ENCODE assay signal across 8 mouse cellular contexts in genomic region chr19:38237834-38238212, GRCm38 (mm10). TPM values are rescaled to one million over a fixed set of nuclear protein-coding genes. Genes with fewer than 3 reads are reported as not detected.
DNase-seq lines count a peak whose midpoint lies in the region; ATAC-seq and TF ChIP-seq lines count a peak whose summit lies in the region.

No protein-coding gene starts in this region.

- no peak for TF ChIP-seq CTCF in ES-Bruce4 (IDR thresholded peaks at IDR 0.05; ENCODE audit: low read depth, low read length)

- no peaks in the 10 kb centered on the region for H3K27me3 ChIP-seq in ES-Bruce4 (ENCODE audit: control insufficient read depth, insufficient read depth, low read length, poor library complexity, severe bottlenecking)
- H3K27me3 ChIP-seq in embryonic facial prominence, embryonic 15.5 days: no peaks in the 10 kb centered on the region

- no peaks in the 10 kb centered on the region for H3K4me1 ChIP-seq in ES-Bruce4 (ENCODE audit: control insufficient read depth, insufficient read depth, low read length)
- H3K4me1 ChIP-seq in embryonic facial prominence, embryonic 15.5 days: no peaks in the 10 kb centered on the region

- H3K4me3 ChIP-seq in ES-Bruce4 (ENCODE audit: low read depth, low read length): peak overlapping the region; percentile 57
- H3K4me3 ChIP-seq in embryonic facial prominence, embryonic 15.5 days (replicated peaks): no peak overlapping the region

- TF ChIP-seq EP300 in ES-Bruce4 (IDR thresholded peaks at IDR 0.05; ENCODE audit: insufficient read depth, low read depth, low read length): no peak

- ATAC-seq in cerebellum, adult (ENCODE audit: insufficient number of reproducible peaks, low FRiP score, low TSS enrichment): no peak; the same call in 1 of the 2 replicates
- ATAC-seq in embryonic facial prominence, embryonic 15.5 days (ENCODE audit: insufficient number of reproducible peaks, low FRiP score, low TSS enrichment, low read depth): peak; percentile 82
- ATAC-seq in megakaryocyte, adult 5-6 weeks (ENCODE audit: poor library complexity, severe bottlenecking): peak; percentile 59
- no peak; the same call in 1 of the 2 replicates for ATAC-seq in frontal cortex, adult (ENCODE audit: low TSS enrichment)

- peak overlapping the region; percentile 86 for H3K27ac ChIP-seq in ES-Bruce4 (ENCODE audit: insufficient read depth, low read length)
- no peak overlapping the region for H3K27ac ChIP-seq in embryonic facial prominence, embryonic 15.5 days (replicated peaks)

- no peak overlapping the region for H3K4me2 ChIP-seq in embryonic facial prominence, embryonic 15.5 days (replicated peaks)

- TF ChIP-seq POLR2A in ES-Bruce4 (IDR thresholded peaks at IDR 0.05; ENCODE audit: insufficient read depth, low read length): peak; percentile 90

- WGBS in embryonic facial prominence, embryonic 15.5 days: 46% methylated on average over 3 of the region's 3 CpGs

- DNase-seq in cerebellum, postnatal 10 days: peak; percentile 51 to 54
- DNase-seq in right cerebral cortex, adult 2 months (ENCODE audit: low spot score in 2 of 2): no peak
- no peak for DNase-seq in gastrocnemius, postnatal 4 days (ENCODE audit: low spot score in 2 of 2)

- H3K36me3 ChIP-seq in ES-Bruce4 (ENCODE audit: control insufficient read depth, insufficient read depth, low read length, poor library complexity, severe bottlenecking): no peaks in the 10 kb centered on the region
- no peaks in the 10 kb centered on the region for H3K36me3 ChIP-seq in embryonic facial prominence, embryonic 15.5 days

- no peaks in the 10 kb centered on the region for H3K9me3 ChIP-seq in ES-Bruce4 (replicated peaks; ENCODE audit: control insufficient read depth, insufficient read depth, low read length, poor library complexity, severe bottlenecking)
- no peaks in the 10 kb centered on the region for H3K9me3 ChIP-seq in embryonic facial prominence, embryonic 15.5 days (replicated peaks)

- H3K9ac ChIP-seq in ES-Bruce4 (ENCODE audit: low read depth, poor library complexity, severe bottlenecking): peak overlapping the region; percentile 30; the same call in 1 of the 2 replicates
- H3K9ac ChIP-seq in embryonic facial prominence, embryonic 15.5 days: no peak overlapping the region

RNA-seq across cellular contexts. Expression of gene Fra10ac1, which starts 13.9 kb away (rescaled TPM):
- polyA plus RNA-seq in ES-Bruce4 (2011; ENCODE audit: insufficient read depth, insufficient read length, low read depth, missing spikeins): 46.0 and 48.1 TPM in 2 replicates
- 34.5 and 35.4 TPM in 2 replicates for polyA plus RNA-seq in embryonic facial prominence, embryonic 15.5 days (2015; fragmentation: Nextera tagmentation; extraction: Ambion mirVana)
- total RNA-seq in megakaryocyte, adult 5-6 weeks (2015): 15.6 and 17.9 TPM in 2 replicates
- total RNA-seq in megakaryocyte, adult 5-6 weeks (2017): 16.4 and 17.6 TPM in 2 replicates
- total RNA-seq in gastrocnemius, postnatal 4 days (2021): 10 to 100 TPM; 11.3 to 13.2 TPM

RNA-seq across cellular contexts. Expression of gene Lgi1, which starts 26.5 kb away (rescaled TPM):
- 28.1 and 32.6 TPM in 2 replicates for polyA plus RNA-seq in ES-Bruce4 (2011; ENCODE audit: insufficient read depth, insufficient read length, low read depth, missing spikeins)
- polyA plus RNA-seq in embryonic facial prominence, embryonic 15.5 days (2015; fragmentation: Nextera tagmentation; extraction: Ambion mirVana): 2.6 and 2.8 TPM in 2 replicates
- not detected in 2 replicates for total RNA-seq in megakaryocyte, adult 5-6 weeks (2015)
- total RNA-seq in megakaryocyte, adult 5-6 weeks (2017): not detected in 2 replicates
- 1 to 10 TPM; 3.3 to 3.8 TPM for total RNA-seq in gastrocnemius, postnatal 4 days (2021)

Comparison
In these comparisons a context has a peak if more than half of its experiments do, and no peak if none do; other contexts are left out.
1. DNase-seq: peak in cerebellum, postnatal 10 days (2 of 2); none in right cerebral cortex, adult 2 months (0 of 2) and gastrocnemius, postnatal 4 days (0 of 2).
2. ATAC-seq: peak in embryonic facial prominence, embryonic 15.5 days (single experiment) and megakaryocyte, adult 5-6 weeks (single experiment); none in cerebellum, adult (single experiment) and frontal cortex, adult (single experiment).
3. RNA of gene Lgi1, which starts 26.5 kb away (total RNA-seq): 3.3 to 3.8 TPM in gastrocnemius, postnatal 4 days; not detected in megakaryocyte, adult 5-6 weeks; every median in the first group is over 4 times any median in the second.